Mouse (Mus musculus) ovary, postnatal 36 days (tissue): ENCODE results near the gene Anks1b.

Source experiments
- DNase-seq: peaks from one replicate; pipeline ENCODE4 v3.0.0; 2022; ENCODE audit warnings: low spot score, mixed read lengths

Gene Anks1b

DNA sequence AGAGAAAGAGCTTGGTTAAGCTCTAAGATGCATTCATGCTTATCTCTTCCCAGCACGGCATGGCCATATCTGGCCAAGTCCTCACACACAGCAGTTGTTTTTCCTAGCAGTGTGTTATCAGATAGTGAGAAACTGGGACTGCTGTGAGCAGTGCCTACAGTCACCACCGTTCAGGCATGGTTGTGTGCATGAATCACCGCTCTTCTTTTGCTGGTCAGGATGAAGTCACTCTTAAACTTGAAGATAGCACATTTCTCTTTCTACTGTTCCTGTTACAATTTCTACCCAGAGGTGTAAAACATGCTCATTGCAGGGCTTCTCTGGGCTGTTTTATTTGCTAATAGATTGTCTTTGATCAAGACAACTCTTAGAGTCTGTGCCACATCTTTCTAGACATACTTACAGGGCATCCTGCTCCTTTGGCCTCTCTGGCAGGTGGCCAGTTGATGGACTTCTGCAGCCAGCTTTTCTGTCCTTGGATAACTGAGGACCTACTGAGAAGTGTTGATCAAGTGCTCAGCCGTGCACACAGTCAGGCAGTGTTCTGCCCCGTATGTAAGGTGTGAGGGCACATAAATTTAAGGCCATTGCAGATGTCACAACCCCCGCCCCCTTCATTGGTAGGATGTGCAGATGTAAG lies 296.8 kb downstream of the Anks1b start:
- peak; percentile 20 for DNase-seq

DNA sequence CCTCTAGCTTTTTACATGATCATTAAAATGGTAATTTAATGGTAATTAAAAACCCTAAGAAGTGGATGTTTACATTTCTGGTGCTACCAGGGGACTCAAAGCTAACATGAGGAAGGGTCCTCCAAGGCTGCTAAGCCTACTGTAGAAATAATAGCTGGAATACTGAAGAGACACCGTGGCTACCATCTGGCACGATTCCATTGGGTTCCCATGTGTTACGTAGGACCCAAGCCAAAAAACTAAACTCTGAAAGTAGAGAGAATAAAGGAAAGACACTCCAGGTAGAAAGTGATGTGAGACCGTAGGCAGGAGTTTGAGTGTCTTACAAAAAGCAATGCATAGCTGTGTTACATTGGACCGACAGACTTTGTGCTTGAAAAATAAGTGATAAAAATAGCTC lies 317.1 kb downstream of the Anks1b start:
- DNase-seq: no peak

- DNase-seq: no peak
Measured at GRCm38 (mm10) chr10:90196936-90197335, 323.6 kb downstream of the Anks1b start.

DNA sequence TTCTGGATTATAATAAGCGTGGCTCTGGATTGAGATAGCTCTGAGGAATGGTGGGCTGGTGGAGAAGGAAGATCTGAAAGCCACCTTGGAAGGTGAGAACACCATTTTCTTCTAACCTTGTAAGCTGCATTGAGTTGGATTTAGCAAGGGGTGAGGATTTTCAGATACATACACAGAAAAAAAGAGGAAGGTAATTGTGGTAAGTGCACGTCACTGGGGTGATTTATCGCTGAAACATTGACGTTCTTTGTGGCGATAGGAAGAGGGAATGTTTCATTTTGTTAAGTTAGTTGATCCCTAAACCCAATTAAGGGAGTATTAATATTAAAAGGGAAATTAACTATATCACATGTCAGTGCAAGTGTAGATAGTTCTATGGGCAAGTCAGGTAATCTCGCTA lies 336.7 kb downstream of the Anks1b start:
- DNase-seq: no peak

DNA sequence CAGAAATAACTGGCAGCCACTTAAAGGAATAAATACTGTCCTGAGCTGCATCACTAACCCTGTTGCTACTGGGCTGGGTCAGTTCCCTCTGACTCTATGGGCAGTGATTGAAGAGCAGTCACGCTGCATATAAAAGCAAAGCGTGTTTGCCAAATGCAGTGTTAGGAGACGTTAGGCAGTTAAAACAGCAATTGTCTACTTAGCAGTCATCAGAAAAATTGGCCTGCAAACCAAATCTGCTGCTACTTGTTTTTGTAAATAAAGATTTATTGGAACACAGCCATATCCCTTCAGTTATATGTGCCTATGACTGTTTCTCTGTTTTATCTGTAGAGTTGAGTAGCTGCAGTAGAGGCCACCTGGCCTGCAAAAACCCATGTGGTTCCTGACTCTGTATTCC lies 347.2 kb downstream of the Anks1b start:
- no peak for DNase-seq

DNA sequence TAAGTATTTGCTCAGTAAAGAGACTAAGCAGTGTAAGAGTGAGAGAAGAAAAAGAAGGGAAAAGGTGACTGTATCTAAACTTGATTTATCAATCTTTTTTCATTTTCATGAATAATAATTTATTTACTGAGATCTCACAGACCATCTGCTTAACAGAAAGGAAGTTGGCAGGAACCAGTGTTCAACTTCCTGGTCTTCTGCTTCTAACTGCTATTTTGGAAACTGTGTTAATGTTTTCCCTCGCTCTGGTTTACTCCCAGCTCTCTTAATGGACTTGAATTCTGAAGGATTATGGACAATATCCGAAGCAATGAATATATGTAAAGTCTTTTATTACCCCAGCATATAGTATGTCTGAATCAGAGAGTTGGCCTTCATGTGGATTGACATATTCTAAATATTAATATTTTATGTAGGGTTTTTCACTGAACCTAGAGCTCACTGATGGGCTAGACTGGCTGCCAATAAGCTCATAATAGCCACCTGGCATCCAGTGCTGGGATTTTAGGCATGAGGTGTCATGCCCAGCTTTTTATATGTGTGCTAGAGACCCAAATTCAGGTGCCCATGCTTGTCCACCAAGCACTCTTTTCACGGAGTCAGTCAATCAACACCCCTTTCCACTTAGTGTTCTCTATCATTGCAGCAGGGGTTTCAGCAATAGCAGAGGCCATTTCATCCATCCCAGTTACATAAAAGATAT lies 349.6 kb downstream of the Anks1b start:
- no peak for DNase-seq

GRCm38 (mm10) chr10:90235273-90235672 lies 362.0 kb downstream of the Anks1b start:
- DNase-seq: no peak

- DNase-seq: no peak
Measured at GRCm38 (mm10) chr10:90237290-90237689, 364.0 kb downstream of the Anks1b start.

DNA sequence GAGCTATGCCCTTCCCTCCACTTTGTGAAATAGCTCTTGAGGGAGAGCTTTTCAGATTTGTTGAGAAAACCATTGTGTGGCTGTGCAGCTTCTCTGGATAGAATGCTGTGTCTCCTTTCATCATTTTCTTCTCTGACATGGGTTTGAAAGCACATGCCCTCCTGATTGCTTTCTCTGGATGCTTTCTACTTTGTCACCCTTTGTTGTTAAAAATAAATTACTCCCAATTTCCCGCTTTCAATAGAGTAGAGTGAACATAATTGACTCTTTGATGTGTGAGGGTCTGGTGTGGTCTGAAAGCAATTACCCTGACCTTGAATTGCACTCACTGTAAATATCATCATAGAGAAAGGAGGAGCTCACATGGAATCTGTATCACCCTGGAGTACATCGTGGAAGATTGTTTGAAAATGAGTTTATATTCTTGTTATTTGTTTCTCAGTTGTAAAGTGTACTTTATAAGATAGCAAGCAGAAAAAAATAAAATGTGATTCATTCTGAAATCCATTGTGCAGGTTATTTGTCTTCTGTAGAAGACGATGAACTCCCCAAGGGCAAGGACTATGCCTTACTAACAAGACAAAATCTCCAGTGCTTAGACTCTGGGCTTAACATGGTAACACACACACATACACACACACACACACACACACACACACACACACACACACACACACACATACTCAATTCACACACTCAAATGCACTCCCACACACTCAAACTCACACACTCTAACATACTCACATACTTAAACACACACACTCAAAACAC lies 385.8 kb downstream of the Anks1b start:
- DNase-seq: no peak

GRCm38 (mm10) chr10:90271321-90271720 lies 398.0 kb downstream of the Anks1b start:
- DNase-seq: no peak

DNA sequence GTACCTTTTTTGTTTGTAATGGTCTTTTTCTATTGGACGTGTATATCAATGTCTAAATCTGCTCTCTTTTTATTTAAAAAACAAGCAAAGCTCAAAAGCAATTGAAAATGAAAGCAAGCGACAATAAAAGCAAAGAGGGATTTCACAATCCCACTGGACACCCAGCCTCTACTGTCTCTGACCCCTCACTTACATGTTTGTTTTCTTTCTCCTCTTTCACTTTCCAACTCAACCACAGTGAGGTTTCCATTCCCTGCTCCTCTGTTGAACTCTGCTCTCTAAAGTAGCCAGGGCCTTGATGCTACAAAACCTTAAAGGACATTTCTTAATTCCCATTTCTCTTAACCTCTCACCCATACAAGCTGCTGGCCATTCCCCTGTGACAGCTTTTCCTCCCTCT lies 400.0 kb downstream of the Anks1b start:
- DNase-seq: no peak

GRCm38 (mm10) chr10:90286589-90286988 lies 413.3 kb downstream of the Anks1b start:
- DNase-seq: no peak

- no peak for DNase-seq
Measured at GRCm38 (mm10) chr10:90303249-90303648, 429.9 kb downstream of the Anks1b start.

GRCm38 (mm10) chr10:90306156-90306555 lies 432.8 kb downstream of the Anks1b start:
- DNase-seq: no peak

DNA sequence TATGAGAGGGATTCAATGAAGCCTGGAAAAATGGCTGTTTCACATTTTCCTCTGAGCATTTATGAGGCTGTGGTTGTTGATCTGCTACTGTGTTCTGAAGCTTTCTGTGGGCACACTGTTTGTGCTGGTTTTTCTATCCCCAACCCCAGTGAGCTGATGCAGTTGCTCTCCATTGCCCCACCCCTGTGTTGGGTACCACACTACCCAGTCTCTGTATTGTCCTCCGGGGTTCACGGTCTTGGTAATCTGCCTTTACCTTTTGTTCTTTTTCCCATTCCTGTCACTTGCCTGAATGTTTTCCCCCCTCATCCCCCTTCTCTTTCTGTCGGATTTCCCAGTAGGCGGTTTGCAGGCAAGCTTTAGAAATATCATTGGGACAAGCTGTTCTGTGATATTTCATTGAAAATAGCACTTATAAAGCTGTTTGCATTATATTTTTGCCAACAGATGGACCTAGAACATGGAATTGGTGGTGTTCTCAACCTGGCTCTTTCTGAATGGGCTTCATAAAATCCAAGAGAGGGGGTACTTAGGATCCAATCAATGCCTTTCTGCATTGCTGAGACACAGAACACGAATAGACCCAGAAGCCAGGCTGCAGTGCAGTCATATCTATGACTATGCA lies 434.7 kb downstream of the Anks1b start:
- no peak for DNase-seq

DNA sequence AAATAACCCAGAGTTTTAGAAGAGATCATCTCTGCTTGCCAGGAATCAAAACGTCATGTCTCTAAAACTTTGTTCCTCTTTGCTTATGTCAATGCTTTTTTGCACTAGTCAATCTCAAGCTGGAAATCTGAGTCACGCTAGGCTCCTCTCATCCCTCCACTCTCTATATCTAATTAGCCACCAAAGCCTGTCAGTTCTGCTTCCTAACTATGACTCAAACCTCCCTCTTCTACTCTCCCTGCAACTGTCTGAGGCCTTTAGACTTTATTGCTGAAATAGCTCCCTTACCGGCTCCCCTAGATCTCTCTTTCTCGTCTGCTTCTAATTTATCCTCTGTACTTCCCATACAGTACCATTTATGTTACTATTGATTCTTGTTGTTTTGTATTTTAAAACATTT lies 456.5 kb downstream of the Anks1b start:
- no peak for DNase-seq

- DNase-seq: no peak
Measured at GRCm38 (mm10) chr10:90345394-90345793, 472.1 kb downstream of the Anks1b start.

GRCm38 (mm10) chr10:90356258-90356657 lies 482.9 kb downstream of the Anks1b start:
- DNase-seq: no peak

GRCm38 (mm10) chr10:90357169-90357907 lies 484.0 kb downstream of the Anks1b start:
- no peak for DNase-seq

DNA sequence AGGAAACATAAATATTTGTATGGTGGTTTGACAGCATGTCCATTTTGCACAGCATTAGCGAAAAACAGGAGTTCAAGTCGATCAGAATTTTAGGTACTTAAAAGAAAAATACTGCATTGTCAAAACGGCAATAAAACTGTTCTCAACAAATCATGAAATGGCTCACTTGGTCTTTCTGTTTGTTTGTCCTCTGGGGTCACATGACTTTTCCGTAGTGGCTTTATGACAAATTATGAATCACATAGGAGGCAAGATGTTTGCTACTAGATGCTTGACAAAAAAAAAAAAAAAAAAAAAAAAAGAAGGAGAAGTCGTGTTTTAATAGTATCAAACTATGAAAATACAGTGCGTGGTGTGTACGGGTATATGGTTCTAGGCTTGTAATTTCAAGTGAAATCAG lies 495.7 kb downstream of the Anks1b start:
- DNase-seq: no peak

- DNase-seq: peak; percentile 21
Measured at GRCm38 (mm10) chr10:90370751-90371150, 497.4 kb downstream of the Anks1b start.

DNA sequence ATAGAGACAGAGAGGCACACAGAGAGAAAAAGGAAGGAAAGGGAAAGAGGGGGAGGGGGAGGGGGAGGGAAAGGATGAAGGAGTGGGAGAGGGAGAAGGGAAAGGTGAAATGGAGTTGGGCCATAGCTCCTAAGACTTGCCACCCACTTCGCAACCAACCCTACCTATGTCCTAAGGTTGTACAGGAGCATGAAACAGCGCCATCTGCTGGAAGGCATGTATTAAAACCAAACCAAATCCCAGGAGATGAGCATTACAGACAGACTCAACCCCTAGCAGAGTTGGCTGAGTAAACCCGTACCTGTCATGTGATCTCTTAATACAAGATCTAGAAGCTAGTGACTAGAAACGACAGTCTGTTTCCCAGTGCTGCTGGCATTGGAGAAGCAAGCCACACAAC lies 500.2 kb downstream of the Anks1b start:
- peak; percentile 6 for DNase-seq
